Mouse (Mus musculus): ENCODE results near the gene Tbr1. TPM values are rescaled to one million over a fixed set of nuclear protein-coding genes. Genes with fewer than 3 reads are reported as not detected.

The Tbr1 gene
- polyA plus RNA-seq, 1 experiment, result not detected

DNA sequence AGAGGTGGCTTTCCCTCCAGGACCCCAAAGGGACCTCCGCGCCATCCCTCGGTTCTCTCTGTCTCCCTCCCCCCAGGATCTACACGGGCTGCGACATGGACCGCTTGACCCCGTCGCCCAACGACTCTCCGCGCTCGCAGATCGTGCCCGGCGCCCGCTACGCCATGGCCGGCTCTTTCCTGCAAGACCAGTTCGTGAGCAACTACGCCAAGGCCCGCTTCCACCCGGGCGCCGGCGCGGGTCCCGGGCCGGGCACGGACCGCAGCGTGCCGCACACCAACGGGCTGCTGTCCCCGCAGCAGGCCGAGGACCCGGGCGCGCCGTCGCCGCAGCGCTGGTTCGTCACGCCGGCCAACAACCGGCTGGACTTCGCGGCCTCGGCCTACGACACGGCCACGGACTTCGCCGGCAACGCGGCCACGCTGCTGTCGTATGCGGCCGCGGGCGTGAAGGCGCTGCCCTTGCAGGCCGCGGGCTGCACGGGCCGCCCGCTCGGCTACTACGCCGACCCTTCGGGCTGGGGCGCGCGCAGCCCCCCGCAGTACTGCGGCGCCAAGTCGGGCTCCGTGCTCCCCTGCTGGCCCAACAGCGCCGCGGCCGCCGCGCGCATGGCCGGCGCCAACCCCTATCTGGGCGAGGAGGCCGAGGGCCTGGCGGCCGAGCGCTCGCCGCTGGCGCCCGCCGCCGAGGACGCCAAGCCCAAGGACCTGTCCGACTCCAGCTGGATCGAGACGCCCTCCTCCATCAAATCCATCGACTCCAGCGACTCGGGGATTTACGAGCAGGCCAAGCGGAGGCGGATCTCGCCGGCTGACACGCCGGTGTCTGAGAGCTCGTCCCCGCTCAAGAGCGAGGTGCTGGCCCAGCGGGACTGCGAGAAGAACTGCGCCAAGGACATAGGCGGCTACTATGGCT, 9.0 kb downstream of the Tbr1 start:
- DNase-seq (ENCODE audit: low read depth), result no peak

DNA sequence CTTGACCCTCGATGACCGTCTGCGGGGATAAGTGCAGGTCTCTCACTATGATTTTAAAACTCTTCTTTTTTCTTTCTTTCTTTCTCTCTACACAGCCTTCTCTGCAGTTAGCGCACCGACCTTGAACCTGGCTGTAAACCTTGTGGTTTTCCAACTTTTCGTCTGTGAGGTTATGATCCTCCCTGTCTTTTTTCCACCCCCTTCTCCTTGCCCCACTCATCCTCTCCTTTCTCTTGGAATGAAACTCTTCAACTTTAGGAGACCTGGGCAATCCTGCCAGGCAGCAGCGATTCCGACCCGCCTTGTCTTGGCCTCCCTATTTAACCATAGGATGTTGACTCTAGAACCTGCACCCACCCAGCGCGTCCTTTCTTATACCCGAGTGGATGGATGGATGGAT, 9.8 kb downstream of the Tbr1 start:
- no peak for DNase-seq (ENCODE audit: low read depth)

DNA sequence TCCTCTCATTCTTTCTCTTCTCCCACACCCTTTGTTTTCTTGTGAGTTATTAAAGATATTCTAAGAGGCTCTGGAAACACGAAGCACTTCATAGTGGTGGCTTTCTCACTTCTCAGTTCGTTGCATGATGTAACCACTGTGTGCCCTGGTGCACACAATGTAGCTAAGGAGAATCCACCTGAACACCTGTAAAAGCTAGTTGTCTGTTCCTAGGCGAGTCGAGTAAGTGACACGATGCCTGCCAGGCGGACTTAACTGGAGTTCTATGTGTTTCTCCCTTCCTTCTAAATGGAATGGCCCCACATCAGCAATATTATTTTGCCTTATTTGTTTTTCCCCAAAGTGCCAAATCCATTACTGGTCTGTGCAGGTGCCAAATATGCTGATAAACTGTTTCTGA, 10.4 kb downstream of the Tbr1 start:
- DNase-seq (ENCODE audit: low read depth), result no peak

DNA sequence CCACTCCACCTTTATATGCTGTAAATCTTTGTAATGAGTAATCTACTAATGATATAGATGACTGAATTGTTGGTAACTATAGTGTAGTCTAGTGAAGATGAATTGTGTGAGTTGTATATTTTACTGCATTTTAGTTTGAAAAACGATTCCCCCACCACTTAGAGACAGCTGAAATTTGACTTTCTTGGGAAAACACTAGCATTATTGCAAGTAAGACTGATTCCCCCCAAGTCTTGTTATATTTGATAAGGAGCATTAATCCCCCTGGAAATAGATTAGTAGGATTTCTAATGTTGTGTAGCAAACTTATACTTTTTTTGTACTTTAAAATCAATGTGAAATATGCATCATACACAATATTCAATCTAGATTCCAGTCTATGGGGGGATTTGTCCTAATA, 10.8 kb downstream of the Tbr1 start:
- DNase-seq (ENCODE audit: low read depth), result no peak

DNA sequence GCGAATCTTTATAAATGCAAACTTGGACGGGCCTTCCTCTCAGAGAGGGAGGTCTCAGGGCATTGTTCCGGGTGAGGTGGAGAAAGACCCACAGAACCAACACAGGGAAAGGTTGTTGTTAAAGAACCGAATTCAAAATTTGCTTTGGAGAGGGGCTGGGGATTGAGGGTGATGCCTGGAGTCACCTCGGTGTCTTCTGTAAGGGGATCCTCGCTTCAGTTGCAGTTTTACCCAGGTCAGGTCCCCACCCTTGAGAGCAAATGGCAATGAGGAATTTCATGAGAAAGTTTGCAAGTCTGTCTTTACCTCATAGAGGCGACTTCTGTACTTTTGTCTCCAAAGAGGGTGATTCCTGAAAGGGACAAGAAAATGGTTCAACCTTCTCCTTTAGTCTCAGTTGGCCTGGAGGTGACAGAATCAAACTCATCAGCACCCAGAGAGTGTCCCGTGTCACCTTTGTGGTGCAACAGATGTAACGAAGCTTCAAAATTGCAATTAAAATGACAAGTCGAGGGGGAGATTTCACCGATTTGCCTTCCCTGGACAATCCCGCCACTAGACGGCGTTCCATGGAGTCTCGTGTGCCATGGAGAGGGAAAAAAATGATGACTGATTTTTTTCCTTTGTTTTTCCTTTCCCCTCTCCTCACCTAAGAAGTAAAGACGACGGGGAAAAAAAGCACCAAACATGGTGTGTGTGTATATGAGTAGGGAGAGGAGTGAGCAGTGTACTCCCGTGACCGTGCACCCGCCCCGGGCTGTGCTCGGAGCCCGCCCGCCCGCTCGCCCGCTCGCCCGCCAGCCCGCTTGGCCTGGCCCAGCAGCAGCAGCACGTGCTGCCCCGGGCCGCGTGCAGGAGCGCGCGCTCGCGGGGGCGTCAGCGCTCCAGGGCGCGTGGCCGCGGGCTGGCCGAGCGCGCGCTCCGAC, 12.1 kb downstream of the Tbr1 start:
- no peak for DNase-seq (ENCODE audit: low read depth)

DNA sequence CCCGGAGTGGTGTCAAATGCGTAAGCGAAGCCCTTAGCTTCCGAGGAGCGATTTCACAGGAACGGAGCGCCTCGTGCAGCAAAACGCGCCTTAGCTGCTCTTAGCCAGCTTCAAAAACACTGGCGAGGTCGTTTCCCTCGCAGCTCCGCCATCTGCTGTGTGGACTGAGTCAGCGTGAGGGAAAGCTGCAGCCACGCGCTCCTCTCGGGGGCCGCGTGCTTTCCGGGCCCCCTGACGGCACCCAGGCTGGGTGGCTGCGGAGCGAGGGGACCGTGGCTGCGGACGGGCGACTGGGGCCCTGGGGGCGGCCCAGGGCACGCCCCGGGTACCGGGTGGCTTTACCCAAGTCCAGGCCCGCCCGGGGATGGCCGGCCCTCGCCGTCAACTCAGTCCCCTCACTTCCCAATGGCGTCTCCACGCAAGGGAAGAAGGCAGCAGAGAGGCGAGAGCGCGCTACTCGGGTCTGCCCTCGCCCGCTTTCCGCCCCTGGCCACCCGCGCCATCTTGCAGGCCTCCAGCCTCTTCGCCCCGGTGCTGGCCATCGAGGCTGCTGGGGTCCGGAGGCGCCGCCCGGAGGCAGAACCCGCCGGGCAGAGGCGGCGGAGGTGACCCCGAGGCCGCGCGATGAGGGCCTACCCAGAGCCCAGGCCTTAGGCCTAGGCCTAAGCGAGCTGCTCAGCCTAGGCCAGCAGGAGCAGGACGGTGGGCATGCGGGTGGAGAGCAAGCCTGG, 13.0 kb downstream of the Tbr1 start:
- no peak for DNase-seq (ENCODE audit: low read depth)

DNA sequence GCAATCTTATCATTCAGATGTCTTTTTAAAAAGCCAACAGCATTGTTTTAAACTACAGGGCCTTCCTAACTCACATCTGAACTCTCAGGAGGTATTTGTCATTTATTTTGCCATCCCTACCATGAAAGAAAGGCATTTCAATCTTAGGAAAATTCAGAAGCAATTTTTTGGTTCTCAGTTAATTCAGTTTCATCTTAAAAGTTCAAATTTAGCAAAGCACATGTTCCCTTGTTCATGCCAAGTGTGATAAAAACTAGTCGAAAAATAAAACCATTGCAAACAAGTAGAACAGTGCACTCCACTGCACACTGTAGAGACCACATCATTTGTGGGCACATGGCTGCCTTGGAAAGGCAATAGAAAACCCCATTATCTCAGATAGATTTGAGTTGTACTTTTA, 15.5 kb downstream of the Tbr1 start:
- DNase-seq (ENCODE audit: low read depth), result no peak

DNA sequence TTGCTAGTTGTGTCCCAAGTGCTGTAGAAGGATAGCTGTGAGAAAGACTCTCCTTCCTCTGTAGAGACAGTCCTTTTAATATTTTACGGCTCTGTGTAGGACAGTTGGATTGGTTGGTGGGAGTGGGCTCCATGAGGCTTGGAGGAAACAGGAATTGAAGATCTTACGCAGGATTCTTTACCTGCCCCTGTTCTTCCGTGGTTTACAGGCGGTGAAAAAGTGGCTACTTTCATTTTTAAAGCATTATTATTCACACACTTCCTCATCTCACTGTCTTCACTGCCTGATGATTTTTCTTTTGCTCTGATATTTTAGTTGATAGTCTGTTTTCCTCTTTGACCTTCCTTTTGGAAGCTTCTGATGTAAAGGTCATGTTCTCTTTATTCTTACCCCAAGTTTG, 17.5 kb downstream of the Tbr1 start:
- DNase-seq (ENCODE audit: low read depth), result no peak

DNA sequence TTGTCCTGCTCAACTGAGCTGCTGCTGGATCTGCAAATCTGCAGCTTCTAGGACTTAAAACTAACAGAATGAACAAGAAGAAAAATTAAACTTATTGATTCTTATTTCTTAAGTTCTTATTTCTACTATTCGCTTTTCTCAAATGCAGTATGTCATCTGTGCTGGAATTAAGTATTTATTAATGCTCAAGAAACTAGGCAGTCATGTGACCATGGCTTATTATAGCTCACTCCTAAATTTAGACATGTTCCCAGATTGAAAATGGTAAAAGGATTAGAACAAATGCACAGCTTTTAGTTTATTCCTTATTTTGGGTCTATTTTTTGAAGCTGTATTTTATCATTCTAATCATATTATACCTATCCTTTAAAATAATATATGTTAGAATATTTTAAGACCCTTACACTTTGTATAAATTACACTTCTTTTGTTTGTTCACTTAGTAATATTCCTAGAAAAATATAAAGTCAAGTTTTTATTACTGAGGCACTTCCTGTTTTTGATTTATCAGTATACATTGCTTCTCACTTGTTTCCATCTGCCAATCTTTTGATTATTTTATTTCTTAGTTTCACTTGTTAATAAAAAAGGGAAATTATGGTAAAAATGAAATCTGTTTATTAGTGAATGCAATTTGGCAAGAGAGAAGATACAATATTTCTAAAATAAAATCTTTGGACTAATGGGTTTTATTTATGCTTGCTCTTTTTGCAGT, 20.9 kb downstream of the Tbr1 start:
- DNase-seq (ENCODE audit: low read depth), result no peak

DNA sequence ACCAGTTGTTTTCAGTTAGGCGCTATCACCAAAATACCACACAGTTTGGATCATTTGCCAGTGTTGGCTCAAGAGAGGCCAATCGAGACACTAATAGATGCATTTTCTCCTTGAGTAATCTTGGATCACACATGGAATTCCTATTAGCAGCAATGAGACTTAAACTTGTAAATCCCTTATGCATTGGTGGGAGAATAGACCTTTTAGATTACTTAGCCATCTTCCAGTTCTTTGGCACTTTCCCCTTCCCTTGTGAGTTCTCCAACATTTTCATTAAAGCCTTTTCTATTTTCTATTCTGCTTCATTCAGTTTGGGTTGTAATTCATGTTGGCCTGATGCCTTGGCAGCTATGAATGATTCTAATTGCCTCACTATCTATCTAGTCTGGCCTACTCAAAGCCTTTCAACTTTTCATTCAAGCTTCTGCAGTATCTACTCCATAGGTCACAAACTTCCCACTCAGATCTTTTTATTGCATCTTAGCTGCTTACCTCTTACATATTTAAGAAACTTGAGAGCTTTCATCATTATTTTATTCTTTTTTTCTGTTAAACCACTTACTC, 34.6 kb downstream of the Tbr1 start:
- no peak for DNase-seq (ENCODE audit: low read depth)

Other genes with a start within 250 kb of the Tbr1 start
- gene Tank, start 224.3 kb upstream of the Tbr1 start, polyA plus RNA-seq (2012; rRNA removed), result 10.4 and 14.2 TPM in 2 replicates
- gene Psmd14, start 91.2 kb upstream of the Tbr1 start, polyA plus RNA-seq (2012; rRNA removed), result 25.5 and 28.7 TPM in 2 replicates
- gene Slc4a10, start 243.5 kb downstream of the Tbr1 start, polyA plus RNA-seq (2012; rRNA removed), result 0.03 TPM in 2 replicates

Measured in gonadal fat pad, adult 2 months (tissue).